Mouse (Mus musculus): Measurements from ENCODE around the gene Grem1.

DNA sequence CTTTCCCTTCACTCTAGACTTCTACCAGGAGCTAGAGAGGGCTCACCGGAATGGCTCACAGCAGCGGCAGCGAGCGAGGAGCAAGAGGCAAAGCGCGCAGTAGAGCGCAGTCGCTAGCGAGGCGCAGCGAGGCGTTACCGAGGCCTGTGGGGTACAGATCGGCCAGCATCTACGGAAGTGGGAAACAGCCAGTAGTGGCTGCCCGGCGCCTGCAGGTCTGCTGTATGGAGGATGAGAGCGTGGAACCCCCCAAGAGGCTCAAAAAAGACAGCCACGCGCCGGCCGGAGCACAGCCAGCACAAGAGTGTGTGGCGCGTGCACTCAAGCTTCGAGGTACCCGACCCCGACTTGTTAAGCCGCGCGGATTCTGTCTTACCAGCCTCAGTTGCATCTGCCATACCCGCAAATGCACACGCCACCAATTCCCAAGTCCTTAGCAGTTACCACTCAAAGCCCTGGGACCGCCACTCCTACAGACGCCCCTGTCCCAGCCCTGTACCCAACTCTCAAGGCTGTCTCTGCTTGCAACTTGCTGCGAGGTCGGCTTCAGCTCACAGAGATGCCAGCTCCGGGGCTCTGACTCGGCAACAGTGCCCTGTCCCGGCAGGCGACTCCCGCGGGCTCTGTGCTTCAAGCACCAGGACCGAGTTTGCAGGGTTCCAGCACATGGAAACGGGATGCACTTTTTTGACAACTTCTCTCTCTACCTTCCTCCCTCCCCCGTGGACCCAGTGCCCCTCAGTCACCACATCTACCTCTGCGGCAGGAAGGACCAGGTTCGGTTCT, 728 bp downstream of the Grem1 start:
- TF ChIP-seq POLR2A (IDR thresholded peaks at IDR 0.05; ENCODE audit: low read depth, low read length): peak; percentile 32; the same call in 1 of the 2 replicates
- no peak for TF ChIP-seq CTCF (IDR thresholded peaks at IDR 0.05; ENCODE audit: borderline replicate concordance, insufficient read depth, low read length)

All from embryonic fibroblast, embryonic 13.5 days (primary cell).